Mouse (Mus musculus) liver, adult 2 months (tissue): ENCODE data around the gene Cib2. TPM values are rescaled to one million over a fixed set of nuclear protein-coding genes. Genes with fewer than 3 reads are reported as not detected.

ENCODE experiments used
- DNase-seq: peaks from one replicate; pipeline ENCODE4 v3.0.0-alpha.2; 2011; ENCODE audit warnings: low read depth, low spot score; ENCODE audit errors: extremely low read depth
- H3K27ac ChIP-seq: fragments of 200-500 bp; replicated peaks from 2 replicates; pipeline ENCODE4 v1.5.1; 2012; ENCODE audit warnings: low read depth, mild to moderate bottlenecking, control low read depth, inconsistent platforms, low read length; ENCODE audit not compliant: insufficient read depth
- H3K27me3 ChIP-seq: fragments of 200-500 bp; 2 replicates; pipeline ENCODE4 v1.6.1; 2012; ENCODE audit warnings: mild to moderate bottlenecking, moderate library complexity, low read length, inconsistent platforms; ENCODE audit not compliant: control insufficient read depth, insufficient read depth
- H3K36me3 ChIP-seq: fragments of 200-500 bp; 2 replicates; pipeline ENCODE4 v1.6.1; 2012; ENCODE audit warnings: low read length, inconsistent platforms; ENCODE audit not compliant: control insufficient read depth, insufficient read depth
- H3K4me1 ChIP-seq: fragments of 200-500 bp; 2 replicates; pipeline ENCODE4 v1.6.1; 2011; ENCODE audit warnings: low read length; ENCODE audit not compliant: control insufficient read depth, insufficient read depth
- H3K4me3 ChIP-seq: fragments of 200-500 bp; 2 replicates; pipeline ENCODE4 v1.5.1; 2011; ENCODE audit warnings: low read depth, mild to moderate bottlenecking, control low read depth, low read length, moderate library complexity; ENCODE audit not compliant: insufficient read depth
- H3K79me2 ChIP-seq: fragments of 200-500 bp; 2 replicates; pipeline ENCODE4 v1.6.1; 2012; ENCODE audit warnings: inconsistent platforms, mild to moderate bottlenecking, low read length, moderate library complexity; ENCODE audit not compliant: control insufficient read depth, insufficient read depth
- H3K9ac ChIP-seq: fragments of 200-500 bp; 2 replicates; pipeline ENCODE4 v1.6.1; 2012; ENCODE audit warnings: low read depth, mild to moderate bottlenecking, control low read depth, inconsistent platforms, low read length
- CTCF ChIP-seq: fragments of 200-500 bp; IDR thresholded peaks from 2 replicates; pipeline ENCODE4 v1.5.1; 2011; ENCODE audit warnings: low read depth, low read length, control low read depth
- POLR2A ChIP-seq: fragments of 200-500 bp; IDR thresholded peaks from 2 replicates; pipeline ENCODE4 v1.6.1; 2011; ENCODE audit warnings: low read length, control low read depth; ENCODE audit not compliant: insufficient read depth; ENCODE audit errors: extremely low read depth
- WGBS: fragments of 180-500 bp; shearing (Covaris S2); methylation state at CpG from one replicate; pipeline ENCODE4 v1.1.7; 2018; 5-methylcytosine and 5-hydroxymethylcytosine counted together
- polyA plus RNA-seq: library from polyadenylated mRNA; depleted of rRNA; stranded (reverse); fragments of >200 nt; gene quantifications from 2 replicates; pipeline ENCODE4 v1.2.3, GENCODE M21; 2012
- total RNA-seq: library from RNA; depleted of rRNA; stranded (reverse); fragments of >200 nt; gene quantifications from 2 replicates; pipeline ENCODE4 v1.2.3, GENCODE M21; 2014

The Cib2 gene
- total and polyA plus RNA-seq, 2 experiments = 4.1 to 4.7 TPM

DNA sequence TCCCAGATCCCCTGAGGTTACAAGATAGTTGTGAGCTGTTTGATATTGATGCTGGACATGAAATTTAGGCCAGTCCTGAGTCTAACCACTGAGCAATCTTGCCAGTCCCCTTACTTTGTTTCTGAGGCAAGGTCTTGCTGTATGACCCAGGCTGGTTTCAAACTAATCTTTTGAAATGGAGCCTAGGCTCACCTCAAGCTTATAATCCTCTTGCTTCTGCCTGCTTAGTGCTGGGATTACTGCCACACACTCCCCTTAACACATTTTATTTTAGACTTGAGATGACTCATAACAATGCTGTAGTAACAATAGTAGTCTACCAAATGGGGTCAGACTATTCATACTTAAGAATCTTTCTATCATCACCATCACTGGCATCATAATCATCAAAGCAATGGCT, 28.6 kb downstream of the Cib2 start:
- H3K4me1 ChIP-seq = no peaks in the 10 kb centered on the region
- TF ChIP-seq POLR2A = no peak
- TF ChIP-seq CTCF = no peak
- no peaks in the 10 kb centered on the region for H3K79me2 ChIP-seq
- H3K27me3 ChIP-seq = no peaks in the 10 kb centered on the region
- H3K9ac ChIP-seq = no peak overlapping the region
- H3K4me3 ChIP-seq = no peak overlapping the region
- DNase-seq = no peak
- no peaks in the 10 kb centered on the region for H3K36me3 ChIP-seq
- H3K27ac ChIP-seq = no peak overlapping the region

DNA sequence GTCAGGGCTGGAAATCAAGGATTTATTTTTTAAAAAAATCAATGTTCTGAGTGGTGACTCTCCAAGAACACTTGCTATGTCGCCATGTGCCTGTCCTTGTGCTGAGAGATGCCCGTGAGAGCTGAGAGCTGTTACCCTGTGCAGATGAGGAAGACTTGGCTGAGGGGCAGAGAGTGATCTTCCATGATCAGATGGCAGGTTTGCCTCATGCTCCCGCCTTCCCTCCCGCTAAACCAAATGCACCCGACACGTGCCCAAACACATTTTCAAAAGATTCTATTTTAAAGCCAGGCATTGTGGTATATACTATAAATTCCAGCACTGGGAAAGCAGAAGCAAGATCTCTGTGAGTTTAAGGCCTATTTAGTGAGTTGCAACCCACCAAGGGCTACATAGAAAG, 29.2 kb downstream of the Cib2 start:
- Histone ChIP-seq H3K4me1 (no peaks in the 10 kb centered on the region), H3K27me3 (no peaks in the 10 kb centered on the region), H3K79me2 (no peaks in the 10 kb centered on the region), H3K9ac (no peak overlapping the region), H3K4me3 (no peak overlapping the region), H3K36me3 (no peaks in the 10 kb centered on the region), H3K27ac (no peak overlapping the region)
- DNase-seq = no peak
- WGBS = 86% methylated on average over 6 of the region's 6 CpGs
- TF ChIP-seq POLR2A (no peak), CTCF (no peak)

DNA sequence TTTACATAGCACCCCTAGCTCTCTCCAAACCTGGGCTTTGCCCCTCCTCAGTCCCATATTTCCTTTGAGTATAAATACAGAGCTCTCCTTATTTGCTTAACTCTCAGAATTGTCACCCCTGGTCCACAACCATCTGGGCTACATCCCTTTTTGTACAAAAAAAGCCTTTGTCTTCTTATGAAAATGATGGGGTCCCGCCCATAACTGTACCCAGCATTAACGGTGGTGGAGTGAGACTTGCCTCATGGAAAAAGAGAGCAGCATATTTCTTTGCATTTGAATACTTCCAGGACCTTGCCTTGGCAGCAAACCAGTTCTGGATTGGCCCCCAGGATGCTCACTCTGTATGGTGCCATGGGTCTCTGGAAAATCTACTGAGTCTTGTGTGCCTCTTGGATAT, 30.1 kb downstream of the Cib2 start:
- Histone ChIP-seq H3K27me3 (no peaks in the 10 kb centered on the region), H3K4me3 (no peak overlapping the region), H3K27ac (no peak overlapping the region), H3K36me3 (no peaks in the 10 kb centered on the region), H3K9ac (no peak overlapping the region), H3K4me1 (no peaks in the 10 kb centered on the region), H3K79me2 (no peaks in the 10 kb centered on the region)
- no peak for DNase-seq
- WGBS = 77% methylated on average over 2 of the region's 2 CpGs
- TF ChIP-seq POLR2A (no peak), CTCF (no peak)

DNA sequence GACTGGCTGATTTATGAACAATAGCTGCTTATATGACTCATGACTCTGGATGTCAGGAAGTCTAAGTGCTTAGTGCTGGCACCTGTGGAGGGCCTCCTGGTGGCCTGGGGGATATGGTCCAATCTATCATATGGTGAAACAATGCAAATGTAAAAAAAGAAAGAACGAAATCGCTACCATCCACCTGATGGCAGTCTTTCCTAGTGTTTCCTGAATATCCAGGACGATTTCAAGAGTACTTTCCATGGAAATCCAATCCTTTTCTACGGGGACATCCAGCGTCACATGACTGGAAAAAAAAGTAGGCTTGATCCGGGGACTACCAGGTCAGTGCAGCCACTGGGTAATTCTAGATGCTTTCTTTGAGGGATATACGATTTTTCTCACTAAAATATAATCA, 32.3 kb downstream of the Cib2 start:
- Histone ChIP-seq H3K79me2 (no peaks in the 10 kb centered on the region), H3K27ac (no peak overlapping the region), H3K36me3 (no peaks in the 10 kb centered on the region), H3K9ac (no peak overlapping the region), H3K27me3 (no peaks in the 10 kb centered on the region), H3K4me1 (no peaks in the 10 kb centered on the region), H3K4me3 (no peak overlapping the region)
- TF ChIP-seq POLR2A (no peak), CTCF (no peak)
- DNase-seq = no peak
- WGBS = 73% methylated on average over 7 of the region's 7 CpGs

DNA sequence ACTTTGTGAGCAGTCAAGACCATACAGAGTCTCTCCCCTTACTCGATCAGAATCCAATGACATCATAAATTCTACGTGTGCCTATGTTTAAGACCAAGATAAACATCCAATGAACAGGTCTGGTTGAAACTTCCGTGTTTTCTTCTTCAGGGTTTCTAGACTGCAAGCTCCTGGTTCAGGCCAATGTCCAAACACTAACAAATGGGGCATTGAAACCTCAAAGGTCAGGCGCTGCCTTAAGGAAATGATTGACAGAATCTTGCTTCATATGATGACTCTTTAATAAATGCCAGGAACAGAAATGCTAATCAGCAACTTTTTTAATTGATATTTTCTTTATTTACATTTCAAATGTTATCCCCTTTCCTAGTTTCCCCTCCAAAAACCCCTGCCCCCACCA, 39.7 kb downstream of the Cib2 start:
- 42% methylated on average over 4 of the region's 4 CpGs for WGBS
- TF ChIP-seq CTCF (no peak), POLR2A (no peak)
- H3K36me3 ChIP-seq = no peaks in the 10 kb centered on the region
- H3K27me3 ChIP-seq = no peaks in the 10 kb centered on the region
- H3K4me1 ChIP-seq = no peaks in the 10 kb centered on the region; the same call in 1 of the 2 replicates
- peak; percentile 80 for DNase-seq
- H3K4me3 ChIP-seq = no peak overlapping the region
- no peak overlapping the region for H3K9ac ChIP-seq
- no peaks in the 10 kb centered on the region for H3K79me2 ChIP-seq
- no peak overlapping the region for H3K27ac ChIP-seq

DNA sequence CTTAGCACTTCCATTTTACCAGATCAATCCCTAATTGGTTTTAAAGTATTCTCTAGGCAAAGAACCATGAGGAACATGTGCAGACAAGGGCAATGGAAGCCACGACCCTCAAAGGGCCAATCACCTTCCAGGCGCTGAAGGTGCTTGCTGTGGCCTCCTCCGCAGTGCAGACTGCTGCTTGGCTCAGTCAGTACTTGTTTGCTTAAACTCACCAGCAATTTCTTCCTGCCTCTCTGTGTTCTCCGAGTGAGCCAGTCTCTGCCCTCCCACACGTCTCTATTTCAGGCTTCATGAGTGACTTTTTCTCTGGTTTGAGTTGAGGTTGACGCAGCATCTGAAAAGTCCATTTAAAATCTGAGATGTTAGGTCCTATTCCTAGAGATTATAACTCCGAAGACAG, 41.1 kb downstream of the Cib2 start:
- 63% methylated on average over 7 of the region's 7 CpGs for WGBS
- no peak for DNase-seq
- TF ChIP-seq POLR2A = no peak
- TF ChIP-seq CTCF = no peak
- no peak overlapping the region for H3K9ac ChIP-seq
- no peaks in the 10 kb centered on the region for H3K36me3 ChIP-seq
- H3K4me1 ChIP-seq = peaks cover 3% of the 10 kb centered on the region
- H3K27ac ChIP-seq = no peak overlapping the region
- no peaks in the 10 kb centered on the region for H3K79me2 ChIP-seq
- H3K4me3 ChIP-seq = no peak overlapping the region
- no peaks in the 10 kb centered on the region for H3K27me3 ChIP-seq
